Mouse (Mus musculus) MEL (cell line): ENCODE measurements around the gene Slc38a2. TPM values are rescaled to one million over a fixed set of nuclear protein-coding genes. Genes with fewer than 3 reads are reported as not detected.

Experiments
- DNase-seq: peaks from one replicate; pipeline ENCODE4 v3.0.0; 2011; ENCODE audit warnings: low read depth, low spot score
- H3K27ac ChIP-seq: 2 replicates; pipeline ENCODE4 v1.5.1; 2012; ENCODE audit warnings: low read depth, mild to moderate bottlenecking, control low read depth, low read length, moderate library complexity; ENCODE audit not compliant: control insufficient read depth
- H3K27me3 ChIP-seq, 2 experiments: fragments of 150-350 bp in 1 of 2; sonication (generic) in 1 of 2; 2 replicates each; pipeline ENCODE4 v1.6.1; 2012; ENCODE audit warnings: low read length in 2 of 2, mild to moderate bottlenecking in 2 of 2, improper control_type of control experiment in 1 of 2, moderate library complexity in 1 of 2; ENCODE audit not compliant: insufficient read depth in 2 of 2, control insufficient read depth in 1 of 2
- H3K36me3 ChIP-seq, 2 experiments: 2 replicates each; pipeline ENCODE4 v1.6.1; 2012 to 2014; ENCODE audit warnings: low read length in 2 of 2, improper control_type of control experiment in 1 of 2, inconsistent platforms in 1 of 2, mild to moderate bottlenecking in 1 of 2; ENCODE audit not compliant: insufficient read depth in 2 of 2, control insufficient read depth in 1 of 2
- H3K4me1 ChIP-seq, 2 experiments: fragments of 150-350 bp in 1 of 2; sonication (generic) in 1 of 2; 2 replicates each; pipeline ENCODE4 v1.6.1; 2012; ENCODE audit warnings: low read length in 2 of 2, improper control_type of control experiment in 1 of 2, mild to moderate bottlenecking in 1 of 2; ENCODE audit not compliant: insufficient read depth in 2 of 2, control insufficient read depth in 1 of 2
- H3K4me3 ChIP-seq, 2 experiments: fragments of 150-350 bp in 1 of 2; sonication (generic) in 1 of 2; 2 replicates each; pipeline ENCODE4 v1.5.1; 2012; ENCODE audit warnings: low read depth in 2 of 2, low read length in 2 of 2, mild to moderate bottlenecking in 2 of 2, moderate library complexity in 2 of 2, control low read depth in 1 of 2, improper control_type of control experiment in 1 of 2; ENCODE audit not compliant: control insufficient read depth in 1 of 2, insufficient read depth in 1 of 2
- H3K79me2 ChIP-seq: 2 replicates; pipeline ENCODE4 v1.6.1; 2012; ENCODE audit warnings: mild to moderate bottlenecking, low read length, moderate library complexity; ENCODE audit not compliant: control insufficient read depth, poor library complexity, insufficient read depth
- H3K9ac ChIP-seq: 2 replicates; pipeline ENCODE4 v1.6.1; 2012; ENCODE audit warnings: low read depth, mild to moderate bottlenecking, control low read depth, low read length, moderate library complexity; ENCODE audit not compliant: control insufficient read depth, poor library complexity, severe bottlenecking
- H3K9me3 ChIP-seq: fragments of 150-350 bp; sonication (generic); replicated peaks from 2 replicates; pipeline ENCODE4 v1.6.1; 2012; ENCODE audit warnings: mild to moderate bottlenecking, low read length, improper control_type of control experiment, moderate library complexity; ENCODE audit not compliant: insufficient read depth
- CHD2 ChIP-seq: IDR thresholded peaks from 2 replicates; pipeline ENCODE4 v1.6.1; 2011; ENCODE audit warnings: low read length, improper control_type of control experiment
- ETS1 ChIP-seq: IDR thresholded peaks from 2 replicates; pipeline ENCODE4 v1.6.1; 2012; ENCODE audit warnings: low read depth, mild to moderate bottlenecking, inconsistent platforms, low read length, improper control_type of control experiment, moderate library complexity
- GATA1 ChIP-seq: IDR thresholded peaks from 2 replicates; pipeline ENCODE4 v1.6.1; 2011; ENCODE audit warnings: low read depth, low read length, improper control_type of control experiment
- MEF2A ChIP-seq: IDR thresholded peaks from 2 replicates; pipeline ENCODE4 v1.6.1; 2014; ENCODE audit warnings: low read depth, mild to moderate bottlenecking, inconsistent platforms, low read length, improper control_type of control experiment; ENCODE audit not compliant: poor library complexity, insufficient replicate concordance, severe bottlenecking; ENCODE audit errors: extremely low read depth
- MYB ChIP-seq: IDR thresholded peaks from 2 replicates; pipeline ENCODE4 v1.6.1; 2011; ENCODE audit warnings: mild to moderate bottlenecking, low read depth, low read length, improper control_type of control experiment
- NELFE ChIP-seq: IDR thresholded peaks from 2 replicates; pipeline ENCODE4 v1.6.1; 2011; ENCODE audit warnings: low read depth, low read length, improper control_type of control experiment
- POLR2A ChIP-seq, 2 experiments: IDR thresholded peaks; 2 replicates each; pipeline ENCODE4 v1.6.1; 2011 to 2012; ENCODE audit warnings: low read length in 2 of 2, mild to moderate bottlenecking in 2 of 2, control low read depth in 1 of 2, improper control_type of control experiment in 1 of 2, low read depth in 1 of 2, moderate library complexity in 1 of 2; ENCODE audit not compliant: control insufficient read depth in 1 of 2, insufficient read depth in 1 of 2, poor library complexity in 1 of 2
- POLR2AphosphoS2 ChIP-seq: IDR thresholded peaks from 2 replicates; pipeline ENCODE4 v1.6.1; 2011; ENCODE audit warnings: low read length, improper control_type of control experiment
- RCOR1 ChIP-seq: IDR thresholded peaks from 2 replicates; pipeline ENCODE4 v1.6.1; 2012; ENCODE audit warnings: low read depth, mild to moderate bottlenecking, inconsistent platforms, low read length, improper control_type of control experiment
- SIN3A ChIP-seq: IDR thresholded peaks from 2 replicates; pipeline ENCODE4 v1.6.1; 2012; ENCODE audit warnings: low read length, improper control_type of control experiment, inconsistent platforms
- SMC3 ChIP-seq: IDR thresholded peaks from 2 replicates; pipeline ENCODE4 v1.6.1; 2011; ENCODE audit warnings: low read depth, low read length, improper control_type of control experiment
- UBTF ChIP-seq: IDR thresholded peaks from 2 replicates; pipeline ENCODE4 v1.6.1; 2012; ENCODE audit warnings: low read depth, mild to moderate bottlenecking, inconsistent platforms, low read length, improper control_type of control experiment, moderate library complexity, borderline replicate concordance; ENCODE audit not compliant: insufficient read depth
- USF2 ChIP-seq, 2 experiments: IDR thresholded peaks; 2 replicates each; pipeline ENCODE4 v1.6.1; 2011 to 2012; ENCODE audit warnings: improper control_type of control experiment in 2 of 2, low read length in 2 of 2, borderline replicate concordance in 1 of 2, inconsistent platforms in 1 of 2, low read depth in 1 of 2, mild to moderate bottlenecking in 1 of 2; ENCODE audit not compliant: insufficient read depth in 1 of 2
- ZC3H11A ChIP-seq: IDR thresholded peaks from 2 replicates; pipeline ENCODE4 v1.6.1; 2012; ENCODE audit warnings: low read depth, mild to moderate bottlenecking, inconsistent platforms, low read length, improper control_type of control experiment
- ZKSCAN1 ChIP-seq: IDR thresholded peaks from 2 replicates; pipeline ENCODE4 v1.6.1; 2012; ENCODE audit warnings: low read depth, mild to moderate bottlenecking, inconsistent platforms, low read length, improper control_type of control experiment, moderate library complexity
- ZMIZ1 ChIP-seq: IDR thresholded peaks from 2 replicates; pipeline ENCODE4 v1.6.1; 2012; ENCODE audit warnings: low read depth, mild to moderate bottlenecking, inconsistent platforms, low read length, improper control_type of control experiment, moderate library complexity
- ZNF384 ChIP-seq: IDR thresholded peaks from 2 replicates; pipeline ENCODE4 v1.6.1; 2012; ENCODE audit warnings: low read depth, mild to moderate bottlenecking, inconsistent platforms, low read length, improper control_type of control experiment
- polyA plus RNA-seq, 2 experiments: library from polyadenylated mRNA; stranded (reverse) in 1 of 2; unstranded in 1 of 2; fragments of >175 nt in 1 of 2; fragments of >200 nt in 1 of 2; gene quantifications; 2 replicates each; pipeline versions ENCODE4 v1.2.1 to v1.2.4; 2012; ENCODE audit warnings: low replicate concordance in 2 of 2, low read depth in 1 of 2; ENCODE audit not compliant: insufficient read length in 2 of 2, insufficient read depth in 1 of 2, missing spikeins in 1 of 2
- total RNA-seq: library from RNA; depleted of rRNA; stranded (reverse); fragments of 300-350 nt; gene quantifications from 2 replicates; pipeline ENCODE4 v1.2.3, GENCODE M21; 2012

Slc38a2 gene
- total and polyA plus RNA-seq, 3 experiments, result 80.6 to 590 (median 177) TPM

DNA sequence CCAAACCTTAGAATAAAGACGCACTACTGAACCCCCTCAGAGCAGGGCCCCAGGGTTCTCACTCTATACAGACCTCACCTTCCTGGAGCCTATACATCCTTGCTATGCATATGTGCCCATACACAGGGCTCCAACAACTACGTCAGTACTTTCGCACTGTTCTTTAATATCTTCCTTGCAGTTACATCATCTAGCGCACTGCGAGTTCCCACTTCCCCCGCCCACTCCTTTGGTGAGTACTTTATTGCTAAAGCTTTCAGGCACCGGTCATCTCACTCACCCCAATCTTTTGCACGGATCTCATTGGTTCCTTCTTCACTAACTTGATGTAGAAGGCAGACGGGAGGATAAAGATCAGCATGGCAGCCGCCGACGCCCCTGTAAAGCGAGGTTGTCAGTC, 8.7 kb downstream of the Slc38a2 start:
- no peak overlapping the region for H3K4me3 ChIP-seq
- H3K27ac ChIP-seq, result no peak overlapping the region
- H3K9me3 ChIP-seq, result no peaks in the 10 kb centered on the region
- peaks cover 71 to 79% of the 10 kb centered on the region in 2 experiments for H3K36me3 ChIP-seq
- H3K9ac ChIP-seq, result no peak overlapping the region
- H3K4me1 ChIP-seq, result peaks cover 0 to 29% of the 10 kb centered on the region in 2 experiments; a peak in 2 of 4 replicates
- no peaks in the 10 kb centered on the region for H3K27me3 ChIP-seq
- H3K79me2 ChIP-seq, result peaks cover 31% of the 10 kb centered on the region
- peak; percentile 41 for DNase-seq
- TF ChIP-seq ZC3H11A (no peak), ZMIZ1 (no peak), POLR2AphosphoS2 (no peak), POLR2A (IDR thresholded peaks at IDR 0.05; ENCODE audit: control insufficient read depth in 1 of 2, insufficient read depth in 1 of 2, low read depth in 1 of 2, low read length in 2 of 2, poor library complexity in 1 of 2) (peak; percentile 28 to 29; a peak in 1 of 4 replicates), NELFE (no peak), GATA1 (no peak), CHD2 (no peak), ETS1 (no peak), RCOR1 (no peak), MEF2A (no peak), MYB (no peak), ZKSCAN1 (no peak), USF2 (IDR thresholded peaks at IDR 0.05; ENCODE audit: borderline replicate concordance in 1 of 2, insufficient read depth in 1 of 2, low read depth in 1 of 2, low read length in 2 of 2) (no peak), UBTF (no peak), ZNF384 (no peak), SMC3 (no peak), SIN3A (0 out of 2 replicates have a peak, but pooled peaks have one; percentile 25)

DNA sequence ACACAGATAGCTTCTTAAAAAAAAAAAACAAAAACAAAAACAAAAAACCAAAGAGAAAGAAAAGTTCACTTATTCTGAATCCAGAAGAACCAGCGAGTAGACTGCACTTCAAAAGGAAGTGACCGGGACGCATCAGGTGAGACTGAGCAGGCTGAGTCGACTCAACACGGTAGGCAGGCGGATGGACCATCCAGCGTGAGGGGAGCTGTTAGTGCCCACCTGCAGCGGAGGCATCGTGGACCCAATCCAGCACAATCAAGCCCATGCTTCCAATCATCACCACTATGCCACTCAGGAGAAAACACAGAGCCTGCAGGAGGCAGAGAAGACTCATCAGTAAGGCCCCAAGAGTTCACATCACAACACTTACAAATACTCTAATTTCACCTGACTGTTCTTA, 9.6 kb downstream of the Slc38a2 start:
- peak; percentile 37 for DNase-seq
- Histone ChIP-seq H3K4me1 (peaks cover 4 to 27% of the 10 kb centered on the region in 2 experiments; a peak in 3 of 4 replicates), H3K4me3 (no peak overlapping the region), H3K9me3 (no peaks in the 10 kb centered on the region), H3K9ac (no peak overlapping the region), H3K79me2 (peaks cover 22% of the 10 kb centered on the region), H3K36me3 (peaks cover 69 to 70% of the 10 kb centered on the region in 2 experiments), H3K27ac (no peak overlapping the region), H3K27me3 (no peaks in the 10 kb centered on the region)
- TF ChIP-seq GATA1, result no peak
- no peak for TF ChIP-seq RCOR1
- no peak for TF ChIP-seq ZNF384
